In genomic region chr7:100921289-100921688, GRCm38 (mm10) we compare ENCODE assay signal across 22 mouse cellular contexts. TPM values are rescaled to one million over a fixed set of nuclear protein-coding genes. Genes with fewer than 3 reads are reported as not detected.
A peak's percentile ranks its signal among the peaks of the same experiment; 100 is the strongest.
DNase-seq lines count a peak whose midpoint lies in the region; ATAC-seq and TF ChIP-seq lines count a peak whose summit lies in the region.
"Had no signal": no experiment of that assay in that cellular context is flagged by ENCODE, and none has a peak within 500 bp of the region (broad histone marks: within the 10 kb centered on the region; RNA-seq: fewer than 3 reads in every experiment).

No protein-coding gene starts in this region.

- no peak for TF ChIP-seq CTCF in kidney, adult 2 months (conservative IDR thresholded peaks at IDR 0.05; ENCODE audit: insufficient read depth, insufficient read length, low read depth, low read length)

- peaks cover 100% of the 10 kb centered on the region for H3K4me1 ChIP-seq in kidney, embryonic 15.5 days
- peaks cover 34% of the 10 kb centered on the region for H3K4me1 ChIP-seq in kidney, adult 2 months (ENCODE audit: control insufficient read depth, insufficient read depth, low read length)
- peaks cover 82% of the 10 kb centered on the region for H3K4me1 ChIP-seq in midbrain, embryonic 10.5 days
- peaks cover 49% of the 10 kb centered on the region for H3K4me1 ChIP-seq in midbrain, embryonic 13.5 days (replicated peaks)
- peaks cover 100% of the 10 kb centered on the region for H3K4me1 ChIP-seq in embryonic facial prominence, embryonic 10.5 days

- 88% methylated on average over 5 of the region's 5 CpGs for WGBS in kidney, embryonic 15.5 days
- WGBS in kidney, adult 2 months, result 74% methylated on average over 5 of the region's 5 CpGs
- 91% methylated on average over 5 of the region's 5 CpGs for WGBS in midbrain, embryonic 10.5 days
- 92% methylated on average over 5 of the region's 5 CpGs for WGBS in midbrain, embryonic 13.5 days
- WGBS in embryonic facial prominence, embryonic 10.5 days, result 93% methylated on average over 5 of the region's 5 CpGs

- H3K27ac ChIP-seq in kidney, embryonic 15.5 days, result peak overlapping the region; percentile 93
- H3K27ac ChIP-seq in kidney, adult 2 months (ENCODE audit: insufficient read depth, low read depth, low read length), result no peak overlapping the region; the same call in 1 of the 2 replicates
- 0 out of 2 replicates have a peak overlapping the region, but pooled peaks have one; percentile 3 for H3K27ac ChIP-seq in midbrain, embryonic 10.5 days (replicated peaks)
- H3K27ac ChIP-seq in midbrain, embryonic 13.5 days, result no peak overlapping the region
- H3K27ac ChIP-seq in embryonic facial prominence, embryonic 10.5 days (replicated peaks), result no peak overlapping the region
- H3K27ac ChIP-seq: forebrain, embryonic 13.5 days; hindbrain, embryonic 13.5 days; layer of hippocampus, adult 2 months; liver, embryonic 12.5 days had no signal

- ATAC-seq in kidney, embryonic 15.5 days (replicated peaks; ENCODE audit: low FRiP score), result no peak
- ATAC-seq in midbrain, embryonic 13.5 days, result no peak
- ATAC-seq: forebrain, embryonic 13.5 days; intestine, embryonic 16.5 days; liver, embryonic 12.5 days; liver, postnatal 0 days had no signal

- no peak overlapping the region for H3K9ac ChIP-seq in kidney, embryonic 15.5 days
- no peak overlapping the region for H3K9ac ChIP-seq in midbrain, embryonic 13.5 days (replicated peaks)
- H3K9ac ChIP-seq: forebrain, embryonic 13.5 days; hindbrain, embryonic 13.5 days; liver, embryonic 12.5 days; liver, postnatal 0 days had no signal

- H3K36me3 ChIP-seq in kidney, embryonic 15.5 days, result peaks cover 50% of the 10 kb centered on the region
- H3K36me3 ChIP-seq in kidney, adult 2 months (ENCODE audit: control insufficient read depth, insufficient read depth, low read length), result no peaks in the 10 kb centered on the region
- H3K36me3 ChIP-seq in midbrain, embryonic 10.5 days, result peaks cover 91% of the 10 kb centered on the region
- H3K36me3 ChIP-seq in midbrain, embryonic 13.5 days, result no peaks in the 10 kb centered on the region
- peaks cover 94% of the 10 kb centered on the region for H3K36me3 ChIP-seq in embryonic facial prominence, embryonic 10.5 days (replicated peaks)
- H3K36me3 ChIP-seq: hindbrain, embryonic 13.5 days had no signal

- no peaks in the 10 kb centered on the region for H3K9me3 ChIP-seq in kidney, embryonic 15.5 days (replicated peaks)
- no peaks in the 10 kb centered on the region for H3K9me3 ChIP-seq in midbrain, embryonic 10.5 days (replicated peaks)
- H3K9me3 ChIP-seq in midbrain, embryonic 13.5 days, result no peaks in the 10 kb centered on the region
- H3K9me3 ChIP-seq in embryonic facial prominence, embryonic 10.5 days, result no peaks in the 10 kb centered on the region
- H3K9me3 ChIP-seq: forebrain, embryonic 13.5 days; hindbrain, embryonic 13.5 days; liver, embryonic 12.5 days; megakaryocyte, embryonic 14.5 days had no signal

- no peak overlapping the region for H3K4me2 ChIP-seq in kidney, embryonic 15.5 days
- no peak overlapping the region for H3K4me2 ChIP-seq in midbrain, embryonic 13.5 days (replicated peaks)
- H3K4me2 ChIP-seq: forebrain, embryonic 13.5 days; hindbrain, embryonic 13.5 days; liver, embryonic 12.5 days had no signal

- no peak overlapping the region for H3K4me3 ChIP-seq in kidney, embryonic 15.5 days (replicated peaks)
- H3K4me3 ChIP-seq in kidney, adult 2 months (ENCODE audit: insufficient read depth, low read depth, low read length), result no peak overlapping the region
- no peak overlapping the region for H3K4me3 ChIP-seq in midbrain, embryonic 10.5 days
- no peak overlapping the region for H3K4me3 ChIP-seq in midbrain, embryonic 13.5 days (replicated peaks)
- no peak overlapping the region for H3K4me3 ChIP-seq in embryonic facial prominence, embryonic 10.5 days
- H3K4me3 ChIP-seq: forebrain, embryonic 13.5 days; hindbrain, embryonic 13.5 days; layer of hippocampus, adult 2 months; liver, embryonic 12.5 days; megakaryocyte, embryonic 14.5 days had no signal

- peak; percentile 27 to 51 for DNase-seq in heart, adult 18-20 months
- DNase-seq in heart, postnatal 10 days, result no peak
- no peak for DNase-seq in kidney, adult 2 months
- DNase-seq in midbrain, embryonic 10.5 days (ENCODE audit: low spot score), result no peak
- no peak for DNase-seq in embryonic facial prominence, embryonic 10.5 days (ENCODE audit: low spot score)
- DNase-seq: adrenal gland, adult 8-10 months; cerebellum, adult 8-10 months; cerebellum, postnatal 25 days; gastrocnemius, postnatal 25 days; kidney, postnatal 36 days; liver, postnatal 0 days; lung, postnatal 36 days; midbrain, embryonic 14.5 days; thymus, postnatal 4 days had no signal

- TF ChIP-seq POLR2A in kidney, adult 2 months (IDR thresholded peaks at IDR 0.05; ENCODE audit: low read depth, low read length), result no peak

- intact Hi-C loops in heart, postnatal 10 days (cut with DNase I), result no loop called here

- H3K27me3 ChIP-seq in kidney, embryonic 15.5 days, result no peaks in the 10 kb centered on the region
- no peaks in the 10 kb centered on the region for H3K27me3 ChIP-seq in kidney, adult 2 months (replicated peaks; ENCODE audit: control insufficient read depth, insufficient read depth, low read length)
- no peaks in the 10 kb centered on the region for H3K27me3 ChIP-seq in midbrain, embryonic 10.5 days (ENCODE audit: low read depth, poor library complexity, severe bottlenecking)
- H3K27me3 ChIP-seq in midbrain, embryonic 13.5 days, result no peaks in the 10 kb centered on the region
- no peaks in the 10 kb centered on the region for H3K27me3 ChIP-seq in embryonic facial prominence, embryonic 10.5 days (replicated peaks; ENCODE audit: low read depth, poor library complexity, severe bottlenecking)
- H3K27me3 ChIP-seq: forebrain, embryonic 13.5 days; hindbrain, embryonic 13.5 days had no signal

RNA-seq across cellular contexts. Expression of gene Arhgef17, which starts 10.6 kb away (rescaled TPM):
- 10 to 100 TPM; 23.6 to 24.8 TPM for total RNA-seq in heart, adult 18-20 months (2021)
- 10 to 100 TPM; 32.9 to 41.2 TPM for total RNA-seq in heart, postnatal 10 days (2021)
- 9.1 and 12.2 TPM in 2 replicates for polyA plus RNA-seq in kidney, embryonic 15.5 days (2015; fragmentation: Nextera tagmentation; extraction: Ambion mirVana)
- 25.4 and 29.3 TPM in 2 replicates for polyA plus RNA-seq in kidney, adult 2 months (2012; rRNA removed)
- polyA plus RNA-seq in midbrain, embryonic 10.5 days (2016; fragmentation: Nextera tagmentation; extraction: Ambion mirVana), result 6.4 and 7.1 TPM in 2 replicates
- 5.8 and 5.9 TPM in 2 replicates for polyA plus RNA-seq in midbrain, embryonic 13.5 days (2015; fragmentation: Nextera tagmentation; extraction: Ambion mirVana)
- polyA plus RNA-seq in embryonic facial prominence, embryonic 10.5 days (2016; fragmentation: Nextera tagmentation; extraction: Ambion mirVana), result 9.3 and 9.8 TPM in 2 replicates

RNA-seq across cellular contexts. Expression of gene P2ry6, which starts 53.2 kb away (rescaled TPM):
- total RNA-seq in heart, adult 18-20 months (2021), result 1 to 10 TPM; 3.2 TPM
- 1 to 10 TPM; 3.7 to 3.9 TPM for total RNA-seq in heart, postnatal 10 days (2021)
- polyA plus RNA-seq in kidney, embryonic 15.5 days (2015; fragmentation: Nextera tagmentation; extraction: Ambion mirVana), result 5.2 TPM in 2 replicates
- polyA plus RNA-seq in kidney, adult 2 months (2012; rRNA removed), result 7.6 and 9.6 TPM in 2 replicates
- polyA plus RNA-seq in midbrain, embryonic 10.5 days (2016; fragmentation: Nextera tagmentation; extraction: Ambion mirVana), result 1.8 and 2.4 TPM in 2 replicates
- 1.9 and 2.7 TPM in 2 replicates for polyA plus RNA-seq in midbrain, embryonic 13.5 days (2015; fragmentation: Nextera tagmentation; extraction: Ambion mirVana)
- polyA plus RNA-seq in embryonic facial prominence, embryonic 10.5 days (2016; fragmentation: Nextera tagmentation; extraction: Ambion mirVana), result 1.8 and 3.0 TPM in 2 replicates

RNA-seq across cellular contexts. Expression of gene Relt, which starts 58.0 kb away (rescaled TPM):
- total RNA-seq in heart, adult 18-20 months (2021), result 1 to 10 TPM; 4.5 to 5.4 TPM
- 1 to 10 TPM; 4.0 to 4.6 TPM for total RNA-seq in heart, postnatal 10 days (2021)
- 3.8 and 4.9 TPM in 2 replicates for polyA plus RNA-seq in kidney, embryonic 15.5 days (2015; fragmentation: Nextera tagmentation; extraction: Ambion mirVana)
- polyA plus RNA-seq in kidney, adult 2 months (2012; rRNA removed), result 1.5 and 3.8 TPM in 2 replicates
- 4.3 and 5.2 TPM in 2 replicates for polyA plus RNA-seq in midbrain, embryonic 10.5 days (2016; fragmentation: Nextera tagmentation; extraction: Ambion mirVana)
- 2.7 and 3.5 TPM in 2 replicates for polyA plus RNA-seq in midbrain, embryonic 13.5 days (2015; fragmentation: Nextera tagmentation; extraction: Ambion mirVana)
- 4.8 and 5.2 TPM in 2 replicates for polyA plus RNA-seq in embryonic facial prominence, embryonic 10.5 days (2016; fragmentation: Nextera tagmentation; extraction: Ambion mirVana)

Comparison
In these comparisons a context has a peak if more than half of its experiments do, and no peak if none do; other contexts are left out.
1. DNase-seq: peak in heart, adult 18-20 months (2 of 2); none in heart, postnatal 10 days (0 of 2), kidney, adult 2 months (single experiment), midbrain, embryonic 10.5 days (single experiment) and embryonic facial prominence, embryonic 10.5 days (single experiment).
2. H3K27ac ChIP-seq: peak in kidney, embryonic 15.5 days (single experiment) and midbrain, embryonic 10.5 days (single experiment); none in kidney, adult 2 months (single experiment), midbrain, embryonic 13.5 days (single experiment) and embryonic facial prominence, embryonic 10.5 days (single experiment).